18 mouse cellular contexts compared by ENCODE assay signal in the genomic region with DNA sequence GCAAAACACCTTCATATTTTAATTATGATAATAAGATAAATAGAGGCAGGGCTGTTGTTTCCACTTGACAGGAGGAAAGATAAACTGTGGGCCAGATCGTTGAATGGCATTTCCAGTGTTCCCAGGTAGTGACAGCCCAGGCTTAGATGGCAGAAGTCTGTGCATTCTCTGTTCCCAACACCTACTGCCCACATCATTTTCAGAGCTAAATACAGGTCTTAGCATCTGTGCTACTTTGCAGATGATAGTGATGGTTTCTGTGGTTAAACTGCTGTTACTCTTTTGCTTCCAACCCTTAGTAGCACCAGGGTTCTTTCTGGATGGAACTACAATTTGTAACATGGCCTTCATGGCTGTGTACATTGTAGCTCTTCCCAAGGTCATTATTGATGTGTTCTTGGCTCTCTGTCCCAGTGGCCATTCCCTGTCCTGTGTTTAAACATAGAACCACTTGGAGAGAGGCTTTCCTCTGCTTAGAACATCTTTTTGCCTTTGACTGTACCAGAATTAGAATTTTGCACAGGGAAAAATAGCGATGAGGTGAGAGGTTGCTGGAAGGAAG. TPM values are rescaled to one million over a fixed set of nuclear protein-coding genes. Genes with fewer than 3 reads are reported as not detected.
DNase-seq lines count a peak whose midpoint lies in the region; ATAC-seq lines count a peak whose summit lies in the region.
"Had no signal": no experiment of that assay in that cellular context is flagged by ENCODE, and none has a peak within 500 bp of the region (broad histone marks: within the 10 kb centered on the region; RNA-seq: fewer than 3 reads in every experiment).

No protein-coding gene starts in this region.

- DNase-seq in adrenal gland, adult 2 months = peak; percentile 47
- DNase-seq in adrenal gland, postnatal 4 days (ENCODE audit: low spot score in 2 of 2) = no peak
- peak; percentile 64 for DNase-seq in layer of hippocampus, adult 9-11 months
- DNase-seq in layer of hippocampus, adult 9-10 months (ENCODE audit: low spot score) = no peak
- DNase-seq in testis, postnatal 14 days (ENCODE audit: low spot score) = peak; percentile 29
- no peak for DNase-seq in testis, postnatal 10 days (ENCODE audit: low spot score)
- DNase-seq in thymus, postnatal 10 days (ENCODE audit: low spot score in 2 of 2) = no peak
- DNase-seq: cerebellum, postnatal 10 days; heart, adult 11 months; kidney, adult 11 months; lung, adult 2 months; lung, postnatal 4 days; spleen, adult 18-20 months; thymus, postnatal 4 days had no signal

- ATAC-seq in erythroid progenitor cell, adult 5-6 weeks (replicated peaks; ENCODE audit: low FRiP score, poor library complexity, severe bottlenecking) = no peak
- ATAC-seq: hindbrain, postnatal 0 days had no signal

RNA-seq across cellular contexts. Expression of a gene that starts 31.5 kb away (rescaled TPM):
- total RNA-seq in adrenal gland, adult 2 months (2021) = 10 to 100 TPM; 41.2 to 57.6 TPM
- 29.0 and 30.9 TPM in 2 replicates for polyA plus RNA-seq in adrenal gland, adult 2 months (2012; rRNA removed)
- total RNA-seq in adrenal gland, postnatal 4 days (2021) = 10 to 100 TPM; 48.2 to 60.9 TPM
- total RNA-seq in erythroid progenitor cell, adult 5-6 weeks (2015; ENCODE audit: low replicate concordance) = 8.8 TPM in 1 of 2 replicates, not detected in the other
- 1.7 TPM in 1 of 2 replicates, not detected in the other for total RNA-seq in erythroid progenitor cell, adult 5-6 weeks (2017; ENCODE audit: low replicate concordance)
- total RNA-seq: MEL; monocyte, adult 5-6 weeks had no signal

Comparison
In these comparisons a context has a peak if more than half of its experiments do, and no peak if none do; other contexts are left out.
1. DNase-seq: peak in adrenal gland, adult 2 months (single experiment), layer of hippocampus, adult 9-11 months (single experiment) and testis, postnatal 14 days (single experiment); none in adrenal gland, postnatal 4 days (0 of 2), layer of hippocampus, adult 9-10 months (single experiment), testis, postnatal 10 days (single experiment) and thymus, postnatal 10 days (0 of 2).
2. RNA of a gene that starts 31.5 kb away (total RNA-seq): 48.2 to 60.9 TPM in adrenal gland, postnatal 4 days and 41.2 to 57.6 TPM in adrenal gland, adult 2 months; 1.7 to 8.8 TPM in erythroid progenitor cell, adult 5-6 weeks; every median in the first group is over 4 times any median in the second.